ENCODE assay signal across 8 mouse cellular contexts in the genomic region with DNA sequence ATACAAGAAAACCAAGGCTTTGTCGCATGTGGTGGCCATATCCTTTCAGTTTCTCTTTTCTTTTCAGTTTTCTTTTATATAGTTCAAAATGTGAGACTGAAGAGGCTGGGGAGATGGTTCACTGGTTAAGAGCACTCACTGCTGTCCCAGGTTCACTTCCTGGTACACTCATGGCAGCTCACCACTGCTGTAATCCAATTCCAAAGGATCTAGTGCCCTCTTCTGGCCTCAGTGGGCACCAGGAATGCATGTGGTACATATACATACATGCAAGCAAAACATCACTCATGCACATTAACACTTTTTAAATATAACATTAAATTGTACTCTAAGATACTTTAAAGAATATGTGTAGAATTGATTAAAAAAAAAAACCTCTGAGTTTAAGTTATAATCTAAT.
DNase-seq lines count a peak whose midpoint lies in the region; ATAC-seq and TF ChIP-seq lines count a peak whose summit lies in the region.

No protein-coding gene starts in this region.

- peak; percentile 66 for TF ChIP-seq CTCF in forebrain, postnatal 0 days (IDR thresholded peaks at IDR 0.05; ENCODE audit: low read depth)

- H3K27me3 ChIP-seq in forebrain, postnatal 0 days (ENCODE audit: insufficient read depth, low read length): no peaks in the 10 kb centered on the region
- no peaks in the 10 kb centered on the region for H3K27me3 ChIP-seq in forebrain, embryonic 12.5 days

- no peak overlapping the region for H3K27ac ChIP-seq in forebrain, postnatal 0 days (ENCODE audit: low read depth, low read length)
- H3K27ac ChIP-seq in forebrain, embryonic 12.5 days: no peak overlapping the region

- no peaks in the 10 kb centered on the region for H3K36me3 ChIP-seq in forebrain, postnatal 0 days (ENCODE audit: insufficient read depth)
- peaks cover 6% of the 10 kb centered on the region; the same call in 1 of the 2 replicates for H3K36me3 ChIP-seq in forebrain, embryonic 12.5 days (replicated peaks)

- no peak for ATAC-seq in forebrain, postnatal 0 days
- ATAC-seq in forebrain, embryonic 12.5 days (ENCODE audit: low FRiP score): no peak

- peak; percentile 35 for DNase-seq in forebrain, postnatal 0 days
- DNase-seq in right cerebral cortex, adult 2 months (ENCODE audit: low spot score in 2 of 2): peak; percentile 28 to 30
- no peak for DNase-seq in right cerebral cortex, postnatal 36 days (ENCODE audit: low spot score in 2 of 2)
- peak; percentile 56 to 68 for DNase-seq in adrenal gland, postnatal 36 days
- peak; percentile 63 for DNase-seq in induced T-regulatory cell, adult 2 months (ENCODE audit: low read depth)
- peak; percentile 21 to 49 for DNase-seq in lung, postnatal 4 days
- peak; percentile 7 for DNase-seq in yolk sac, embryonic 10.5 days (ENCODE audit: low spot score)

- no peak overlapping the region for H3K9ac ChIP-seq in forebrain, postnatal 0 days
- no peak overlapping the region for H3K9ac ChIP-seq in forebrain, embryonic 12.5 days

- no peaks in the 10 kb centered on the region for H3K9me3 ChIP-seq in forebrain, postnatal 0 days (ENCODE audit: low read length)
- H3K9me3 ChIP-seq in forebrain, embryonic 12.5 days: no peaks in the 10 kb centered on the region

- 93% methylated on average over 1 of the region's 1 CpGs for WGBS in forebrain, postnatal 0 days
- 97% methylated on average over 1 of the region's 1 CpGs for WGBS in forebrain, embryonic 12.5 days

- no peaks in the 10 kb centered on the region for H3K4me1 ChIP-seq in forebrain, postnatal 0 days (ENCODE audit: insufficient read depth)
- no peaks in the 10 kb centered on the region for H3K4me1 ChIP-seq in forebrain, embryonic 12.5 days

- no peak overlapping the region for H3K4me2 ChIP-seq in forebrain, postnatal 0 days (ENCODE audit: low read depth)
- no peak overlapping the region for H3K4me2 ChIP-seq in forebrain, embryonic 12.5 days

- no peak overlapping the region for H3K4me3 ChIP-seq in forebrain, postnatal 0 days (ENCODE audit: low read depth, low read length)
- no peak overlapping the region for H3K4me3 ChIP-seq in forebrain, embryonic 12.5 days (replicated peaks)

Comparison
In these comparisons a context has a peak if more than half of its experiments do, and no peak if none do; other contexts are left out.
1. DNase-seq: peak in forebrain, postnatal 0 days (single experiment), right cerebral cortex, adult 2 months (2 of 2), adrenal gland, postnatal 36 days (2 of 2), induced T-regulatory cell, adult 2 months (single experiment), lung, postnatal 4 days (2 of 2) and yolk sac, embryonic 10.5 days (single experiment); none in right cerebral cortex, postnatal 36 days (0 of 2).